Mouse (Mus musculus) G1E (cell line): ENCODE results near the gene Acvr2a.

Experiments used
- CTCF ChIP-seq: IDR thresholded peaks from 2 replicates; pipeline ENCODE4 v1.5.1; 2012; ENCODE audit warnings: low read depth, low read length, inconsistent platforms, mixed read lengths
- GATA1 ChIP-seq: IDR thresholded peaks from 2 replicates; pipeline ENCODE4 v1.6.1; 2012; ENCODE audit warnings: borderline replicate concordance, low read length, inconsistent platforms, mixed read lengths
- GATA2 ChIP-seq: IDR thresholded peaks from 2 replicates; pipeline ENCODE4 v1.6.1; 2012; ENCODE audit warnings: low read depth, low read length, inconsistent platforms, borderline replicate concordance
- TAL1 ChIP-seq: conservative IDR thresholded peaks from 2 replicates; pipeline ENCODE4 v1.6.1; 2012; ENCODE audit warnings: low read depth, low read length, inconsistent platforms, mixed read lengths

GRCm38 (mm10) chr2:48895186-48895585 is 81.3 kb downstream of the Acvr2a start:
- TF ChIP-seq GATA1 (no peak), TAL1 (no peak), CTCF (no peak), GATA2 (no peak)
